Mouse (Mus musculus): ENCODE measurements around the gene Esrra. TPM values are rescaled to one million over a fixed set of nuclear protein-coding genes. Genes with fewer than 3 reads are reported as not detected.
A peak's percentile ranks its signal among the peaks of the same experiment; 100 is the strongest.

Gene Esrra
- polyA plus RNA-seq, 1 experiment: 13.6 TPM

GRCm38 (mm10) chr19:6918321-6918720 lies 3.3 kb downstream of the Esrra start:
- H3K9me3 ChIP-seq (replicated peaks; ENCODE audit: control insufficient read depth, insufficient read depth, low read length, poor library complexity, severe bottlenecking): no peaks in the 10 kb centered on the region
- H3K36me3 ChIP-seq (ENCODE audit: control insufficient read depth, insufficient read depth, low read length, poor library complexity, severe bottlenecking): no peaks in the 10 kb centered on the region
- H3K4me3 ChIP-seq (ENCODE audit: low read depth, low read length): no peak overlapping the region
- H3K27me3 ChIP-seq (ENCODE audit: control insufficient read depth, insufficient read depth, low read length, poor library complexity, severe bottlenecking): no peaks in the 10 kb centered on the region
- H3K4me1 ChIP-seq (ENCODE audit: control insufficient read depth, insufficient read depth, low read length): peaks cover 2% of the 10 kb centered on the region
- TF ChIP-seq CTCF (IDR thresholded peaks at IDR 0.05; ENCODE audit: low read depth, low read length): no peak
- TF ChIP-seq POLR2A (IDR thresholded peaks at IDR 0.05; ENCODE audit: insufficient read depth, low read length): no peak
- TF ChIP-seq EP300 (IDR thresholded peaks at IDR 0.05; ENCODE audit: insufficient read depth, low read depth, low read length): no peak
- H3K27ac ChIP-seq (ENCODE audit: insufficient read depth, low read length): no peak overlapping the region
- no peak overlapping the region for H3K9ac ChIP-seq (ENCODE audit: low read depth, poor library complexity, severe bottlenecking)

- Histone ChIP-seq H3K27me3 (ENCODE audit: control insufficient read depth, insufficient read depth, low read length, poor library complexity, severe bottlenecking) (no peaks in the 10 kb centered on the region), H3K4me1 (ENCODE audit: control insufficient read depth, insufficient read depth, low read length) (no peaks in the 10 kb centered on the region), H3K27ac (ENCODE audit: insufficient read depth, low read length) (no peak overlapping the region), H3K9me3 (replicated peaks; ENCODE audit: control insufficient read depth, insufficient read depth, low read length, poor library complexity, severe bottlenecking) (no peaks in the 10 kb centered on the region), H3K4me3 (ENCODE audit: low read depth, low read length) (no peak overlapping the region), H3K9ac (ENCODE audit: low read depth, poor library complexity, severe bottlenecking) (no peak overlapping the region), H3K36me3 (ENCODE audit: control insufficient read depth, insufficient read depth, low read length, poor library complexity, severe bottlenecking) (0 out of 2 replicates have a peak, but pooled peaks cover 6% of the 10 kb centered on the region)
- TF ChIP-seq EP300 (IDR thresholded peaks at IDR 0.05; ENCODE audit: insufficient read depth, low read depth, low read length): no peak
- TF ChIP-seq CTCF (IDR thresholded peaks at IDR 0.05; ENCODE audit: low read depth, low read length): no peak
- no peak for TF ChIP-seq POLR2A (IDR thresholded peaks at IDR 0.05; ENCODE audit: insufficient read depth, low read length)
Observed at GRCm38 (mm10) chr19:6916496-6916895, 5.1 kb downstream of the Esrra start.

GRCm38 (mm10) chr19:6915276-6915675 lies 6.3 kb downstream of the Esrra start:
- H3K9me3 ChIP-seq (replicated peaks; ENCODE audit: control insufficient read depth, insufficient read depth, low read length, poor library complexity, severe bottlenecking): no peaks in the 10 kb centered on the region
- H3K27me3 ChIP-seq (ENCODE audit: control insufficient read depth, insufficient read depth, low read length, poor library complexity, severe bottlenecking): no peaks in the 10 kb centered on the region
- no peak overlapping the region for H3K27ac ChIP-seq (ENCODE audit: insufficient read depth, low read length)
- H3K9ac ChIP-seq (ENCODE audit: low read depth, poor library complexity, severe bottlenecking): no peak overlapping the region
- H3K4me1 ChIP-seq (ENCODE audit: control insufficient read depth, insufficient read depth, low read length): no peaks in the 10 kb centered on the region
- no peak overlapping the region for H3K4me3 ChIP-seq (ENCODE audit: low read depth, low read length)
- TF ChIP-seq EP300 (IDR thresholded peaks at IDR 0.05; ENCODE audit: insufficient read depth, low read depth, low read length) (no peak), CTCF (IDR thresholded peaks at IDR 0.05; ENCODE audit: low read depth, low read length) (no peak), POLR2A (IDR thresholded peaks at IDR 0.05; ENCODE audit: insufficient read depth, low read length) (no peak)
- H3K36me3 ChIP-seq (ENCODE audit: control insufficient read depth, insufficient read depth, low read length, poor library complexity, severe bottlenecking): 0 out of 2 replicates have a peak, but pooled peaks cover 8% of the 10 kb centered on the region

GRCm38 (mm10) chr19:6914540-6914939 lies 7.1 kb downstream of the Esrra start:
- Histone ChIP-seq H3K36me3 (ENCODE audit: control insufficient read depth, insufficient read depth, low read length, poor library complexity, severe bottlenecking) (0 out of 2 replicates have a peak, but pooled peaks cover 8% of the 10 kb centered on the region), H3K4me3 (ENCODE audit: low read depth, low read length) (no peak overlapping the region), H3K27me3 (ENCODE audit: control insufficient read depth, insufficient read depth, low read length, poor library complexity, severe bottlenecking) (no peaks in the 10 kb centered on the region), H3K27ac (ENCODE audit: insufficient read depth, low read length) (no peak overlapping the region), H3K4me1 (ENCODE audit: control insufficient read depth, insufficient read depth, low read length) (no peaks in the 10 kb centered on the region), H3K9me3 (replicated peaks; ENCODE audit: control insufficient read depth, insufficient read depth, low read length, poor library complexity, severe bottlenecking) (no peaks in the 10 kb centered on the region), H3K9ac (ENCODE audit: low read depth, poor library complexity, severe bottlenecking) (no peak overlapping the region)
- TF ChIP-seq EP300 (IDR thresholded peaks at IDR 0.05; ENCODE audit: insufficient read depth, low read depth, low read length): no peak
- no peak for TF ChIP-seq CTCF (IDR thresholded peaks at IDR 0.05; ENCODE audit: low read depth, low read length)
- no peak for TF ChIP-seq POLR2A (IDR thresholded peaks at IDR 0.05; ENCODE audit: insufficient read depth, low read length)

GRCm38 (mm10) chr19:6913991-6914390 lies 7.6 kb downstream of the Esrra start:
- no peak overlapping the region for H3K27ac ChIP-seq (ENCODE audit: insufficient read depth, low read length)
- no peak overlapping the region for H3K9ac ChIP-seq (ENCODE audit: low read depth, poor library complexity, severe bottlenecking)
- H3K4me3 ChIP-seq (ENCODE audit: low read depth, low read length): peak overlapping the region; percentile 7; the same call in 1 of the 2 replicates
- H3K36me3 ChIP-seq (ENCODE audit: control insufficient read depth, insufficient read depth, low read length, poor library complexity, severe bottlenecking): 0 out of 2 replicates have a peak, but pooled peaks cover 8% of the 10 kb centered on the region
- no peaks in the 10 kb centered on the region for H3K4me1 ChIP-seq (ENCODE audit: control insufficient read depth, insufficient read depth, low read length)
- no peak for TF ChIP-seq EP300 (IDR thresholded peaks at IDR 0.05; ENCODE audit: insufficient read depth, low read depth, low read length)
- no peak for TF ChIP-seq POLR2A (IDR thresholded peaks at IDR 0.05; ENCODE audit: insufficient read depth, low read length)
- no peaks in the 10 kb centered on the region for H3K27me3 ChIP-seq (ENCODE audit: control insufficient read depth, insufficient read depth, low read length, poor library complexity, severe bottlenecking)
- H3K9me3 ChIP-seq (replicated peaks; ENCODE audit: control insufficient read depth, insufficient read depth, low read length, poor library complexity, severe bottlenecking): no peaks in the 10 kb centered on the region

- no peak overlapping the region for H3K9ac ChIP-seq (ENCODE audit: low read depth, poor library complexity, severe bottlenecking)
- H3K27me3 ChIP-seq (ENCODE audit: control insufficient read depth, insufficient read depth, low read length, poor library complexity, severe bottlenecking): no peaks in the 10 kb centered on the region
- H3K27ac ChIP-seq (ENCODE audit: insufficient read depth, low read length): no peak overlapping the region
- 0 out of 2 replicates have a peak, but pooled peaks cover 8% of the 10 kb centered on the region for H3K36me3 ChIP-seq (ENCODE audit: control insufficient read depth, insufficient read depth, low read length, poor library complexity, severe bottlenecking)
- H3K4me1 ChIP-seq (ENCODE audit: control insufficient read depth, insufficient read depth, low read length): no peaks in the 10 kb centered on the region
- TF ChIP-seq CTCF (IDR thresholded peaks at IDR 0.05; ENCODE audit: low read depth, low read length) (no peak), POLR2A (IDR thresholded peaks at IDR 0.05; ENCODE audit: insufficient read depth, low read length) (no peak), EP300 (IDR thresholded peaks at IDR 0.05; ENCODE audit: insufficient read depth, low read depth, low read length) (no peak)
- H3K9me3 ChIP-seq (replicated peaks; ENCODE audit: control insufficient read depth, insufficient read depth, low read length, poor library complexity, severe bottlenecking): no peaks in the 10 kb centered on the region
- H3K4me3 ChIP-seq (ENCODE audit: low read depth, low read length): no peak overlapping the region
Observed at GRCm38 (mm10) chr19:6913036-6913435, 8.6 kb downstream of the Esrra start.
